Mouse (Mus musculus) spleen, postnatal 10 days (tissue): ENCODE measurements around the gene Acan.
A peak's percentile ranks its signal among the peaks of the same experiment; 100 is the strongest.

Experiments used
- DNase-seq, 2 experiments: peaks; one replicate each; pipeline ENCODE4 v3.0.0; 2021 to 2022; ENCODE audit warnings: low spot score in 2 of 2

Acan gene

GRCm38 (mm10) chr7:79053383-79053889 is at the start of gene Acan:
Gene Acan, plus strand, starts transcription at chr7:79053483.
- no peak for DNase-seq

- no peak for DNase-seq
Observed at GRCm38 (mm10) chr7:79021293-79021905, 31.9 kb upstream of the Acan start.

- DNase-seq, result no peak
Observed at GRCm38 (mm10) chr7:79029138-79029537, 24.1 kb upstream of the Acan start.

- no peak for DNase-seq
Observed at GRCm38 (mm10) chr7:79033745-79034144, 19.5 kb upstream of the Acan start.

GRCm38 (mm10) chr7:79034521-79034920 is 18.8 kb upstream of the Acan start:
- no peak for DNase-seq

- no peak for DNase-seq
Observed at GRCm38 (mm10) chr7:79052081-79052480, 1.2 kb upstream of the Acan start.

- no peak for DNase-seq
Observed at GRCm38 (mm10) chr7:79052521-79053382, 531 bp upstream of the Acan start.

GRCm38 (mm10) chr7:79054111-79054510 is 828 bp downstream of the Acan start:
- no peak for DNase-seq

GRCm38 (mm10) chr7:79058546-79058945 is 5.3 kb downstream of the Acan start:
- peak in 1 of 2 experiments; percentile 22 for DNase-seq

- DNase-seq, result no peak
Observed at GRCm38 (mm10) chr7:79067466-79067865, 14.2 kb downstream of the Acan start.

GRCm38 (mm10) chr7:79068231-79068630 is 14.9 kb downstream of the Acan start:
- DNase-seq, result no peak

GRCm38 (mm10) chr7:79079212-79079611 is 25.9 kb downstream of the Acan start:
- no peak for DNase-seq

- DNase-seq, result peak; percentile 39 to 77
Observed at GRCm38 (mm10) chr7:79080572-79081399, 27.5 kb downstream of the Acan start.

- DNase-seq, result peak in 1 of 2 experiments; percentile 45
Observed at GRCm38 (mm10) chr7:79089111-79089510, 35.8 kb downstream of the Acan start.

GRCm38 (mm10) chr7:79096492-79096891 is 43.2 kb downstream of the Acan start:
- DNase-seq, result no peak

GRCm38 (mm10) chr7:79113848-79114247 is 60.6 kb downstream of the Acan start:
- DNase-seq, result no peak

GRCm38 (mm10) chr7:79123465-79123864 is 70.2 kb downstream of the Acan start:
- DNase-seq, result no peak

- DNase-seq, result no peak
Observed at GRCm38 (mm10) chr7:79129883-79130282, 76.6 kb downstream of the Acan start.

- DNase-seq, result no peak
Observed at GRCm38 (mm10) chr7:79130385-79130784, 77.1 kb downstream of the Acan start.

GRCm38 (mm10) chr7:79130843-79131444 is 77.7 kb downstream of the Acan start, which contains the start of gene Hapln3:
Gene Hapln3, minus strand, starts transcription at chr7:79131018.
- no peak for DNase-seq

- DNase-seq, result no peak
Observed at GRCm38 (mm10) chr7:79133391-79133790, 80.1 kb downstream of the Acan start.
